Mouse (Mus musculus) v-Abl transformed pro-B cells (cell line): ENCODE results near the gene Klhl11.

ENCODE experiments used
- in situ Hi-C, 2 experiments: fragments of 400-800 bp; cut with MboI; formaldehyde crosslinking; loops; one replicate each; pipeline ENCODE4 v1.15.1; 2025; ENCODE audit not compliant: unreplicated experiment in 2 of 2

The Klhl11 gene

DNA sequence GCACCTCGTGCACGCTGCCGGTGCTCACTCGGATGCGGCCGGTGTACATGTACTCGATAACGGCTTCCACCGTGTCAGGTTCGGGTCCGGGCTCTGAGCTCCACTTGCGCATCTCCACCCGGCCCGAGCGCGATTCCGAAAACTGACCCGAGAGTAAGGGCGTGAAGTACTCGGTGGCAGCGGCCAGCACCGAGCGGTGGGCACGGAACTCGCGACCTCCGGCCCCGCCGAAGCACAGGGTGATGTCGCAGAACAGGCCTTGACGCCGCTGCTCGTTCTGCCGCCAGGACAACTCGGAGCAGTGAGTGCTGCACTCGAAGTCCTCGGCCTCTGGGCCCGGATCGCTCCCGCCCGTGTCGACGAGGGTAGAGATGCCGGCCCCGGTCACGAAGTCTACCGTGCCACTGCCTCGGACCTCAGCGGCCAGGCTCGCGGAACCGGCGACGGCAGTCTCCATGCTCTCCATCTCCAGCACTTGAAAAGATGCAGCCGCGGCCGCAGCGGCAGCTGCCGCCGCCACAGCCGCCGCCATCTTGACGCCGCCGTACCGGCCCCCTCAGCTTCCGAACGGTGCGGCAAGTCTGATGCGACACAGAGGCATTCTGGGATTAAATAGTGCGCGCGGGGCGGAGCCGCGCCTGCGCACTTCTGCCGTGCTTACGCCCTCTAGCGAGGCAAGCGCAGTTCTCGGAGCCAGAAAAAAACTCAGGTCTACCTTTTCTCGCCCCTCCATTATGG, at the start of gene Klhl11:
TSS of gene Klhl11 (minus strand) at position 545 of the 738 bp plus-strand sequence.
- in situ Hi-C loops: no loop called here

DNA sequence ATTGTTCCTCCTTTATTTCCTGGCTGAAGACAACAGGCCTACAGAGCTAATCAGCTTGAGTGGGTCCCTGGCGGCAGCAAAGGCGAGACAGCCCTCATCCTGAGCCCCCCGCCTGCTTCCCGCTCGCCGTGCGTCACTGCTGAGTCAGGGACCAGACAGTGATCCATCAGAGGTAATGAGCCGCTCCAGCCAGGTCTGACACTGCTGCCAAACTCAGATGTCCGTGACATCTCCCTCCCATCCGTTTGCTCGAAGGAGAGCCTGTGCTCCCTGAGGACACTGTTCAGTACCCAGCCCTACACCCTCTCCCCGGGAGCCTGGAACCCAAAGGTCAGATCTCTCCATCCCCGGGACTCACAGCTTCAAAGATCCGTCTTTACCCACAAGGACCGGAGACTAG, 48.3 kb upstream of the Klhl11 start:
- in situ Hi-C loops: no loop called here

DNA sequence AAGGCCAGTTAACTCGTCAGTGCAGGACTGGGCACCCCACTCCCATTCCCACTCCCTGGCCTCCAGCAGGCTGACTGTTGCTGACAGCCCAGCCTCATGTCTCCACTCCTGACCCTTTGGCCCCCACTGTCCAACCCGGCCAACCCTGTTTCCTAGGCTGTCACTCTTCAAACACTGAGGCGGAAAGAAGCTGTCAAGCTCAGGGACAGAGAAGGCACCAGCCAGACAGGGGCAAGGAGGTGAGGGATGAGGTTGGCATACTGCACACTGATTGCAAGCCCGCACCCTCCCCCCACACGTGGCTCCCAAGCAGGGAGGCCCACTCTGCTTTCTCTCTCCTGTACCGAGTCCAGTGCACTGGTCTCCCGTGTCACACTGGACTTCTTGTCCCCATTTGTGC, 46.6 kb upstream of the Klhl11 start:
- in situ Hi-C loops: no loop called here

DNA sequence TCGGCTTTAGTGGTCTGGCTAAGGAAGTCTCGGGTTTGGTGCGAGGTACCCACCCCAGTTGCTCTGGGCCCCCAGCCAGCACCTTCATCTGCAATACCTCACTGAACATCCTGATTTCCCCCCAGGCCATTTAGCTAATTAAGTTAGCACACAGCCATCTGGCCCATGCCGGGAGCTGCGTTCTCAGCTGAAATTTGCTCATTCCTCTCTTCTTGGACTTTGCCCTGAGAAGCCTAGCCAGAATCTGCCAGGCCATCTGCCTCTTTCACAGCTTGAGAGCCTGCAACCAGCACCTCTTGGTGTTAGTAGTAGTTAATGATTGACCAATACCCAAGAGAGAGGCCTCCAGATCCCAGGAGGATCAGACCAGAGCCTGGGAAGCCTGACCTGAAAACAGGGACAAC, 45.6 kb upstream of the Klhl11 start:
- in situ Hi-C loops: no loop called here

DNA sequence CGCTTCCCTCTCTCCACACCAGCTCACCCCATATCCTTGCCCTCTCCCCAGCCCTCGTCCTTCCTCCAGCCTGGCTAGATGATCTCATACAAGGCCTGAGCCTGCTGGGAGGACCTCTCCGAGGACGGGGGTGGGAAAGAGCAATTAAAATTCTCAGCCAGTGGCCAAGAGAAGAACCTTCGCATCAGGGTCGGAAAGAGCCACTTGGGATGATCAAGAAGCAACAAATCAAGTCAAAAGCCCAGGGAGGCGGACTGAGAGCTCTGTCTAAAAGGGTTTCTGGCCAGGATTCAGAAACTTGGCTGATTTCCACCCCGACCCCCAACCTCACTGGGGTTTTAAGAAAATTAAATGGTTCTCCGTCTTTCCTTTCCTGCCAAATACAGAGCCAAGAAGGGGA, 43.8 kb upstream of the Klhl11 start:
- in situ Hi-C loops: no loop called here

DNA sequence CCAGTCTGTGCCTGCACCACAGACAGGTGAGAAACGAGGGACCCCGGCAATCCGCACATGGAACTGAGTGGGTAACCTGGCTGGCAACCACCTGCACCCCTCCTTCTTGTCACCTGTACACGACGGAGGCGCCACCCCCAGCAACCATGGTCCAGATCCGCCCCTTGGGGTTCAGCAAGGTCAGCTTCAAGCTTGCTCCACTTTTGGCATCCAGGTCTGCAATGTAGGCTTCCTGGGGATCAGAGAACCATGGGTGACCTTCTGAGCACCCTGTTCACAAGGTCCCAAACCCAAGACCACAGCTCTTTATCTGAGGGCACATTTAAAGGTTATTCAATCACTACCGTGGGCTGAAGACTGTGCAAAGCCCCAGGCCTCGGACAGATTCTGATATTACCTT, 43.2 kb upstream of the Klhl11 start:
- in situ Hi-C loops: no loop called here

DNA sequence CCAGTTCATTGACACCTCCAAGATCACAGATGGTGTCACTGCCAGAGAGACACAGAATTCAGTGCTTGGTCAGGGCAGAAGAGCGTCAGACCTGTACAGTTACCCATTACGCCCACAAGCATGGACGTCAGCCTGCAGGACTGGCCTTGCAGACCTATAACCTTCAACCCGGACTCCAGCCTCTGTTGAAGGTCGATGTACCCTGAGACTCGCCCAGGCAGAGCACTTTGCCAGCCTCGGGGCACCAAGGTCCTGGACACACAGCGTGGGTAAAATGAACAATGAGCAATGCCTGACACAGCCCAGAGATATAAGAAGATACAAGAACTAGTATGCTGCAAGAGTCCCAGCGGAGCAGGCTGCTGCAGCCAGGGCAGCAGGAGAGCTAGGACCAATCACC, 42.5 kb upstream of the Klhl11 start:
- in situ Hi-C loops: no loop called here

DNA sequence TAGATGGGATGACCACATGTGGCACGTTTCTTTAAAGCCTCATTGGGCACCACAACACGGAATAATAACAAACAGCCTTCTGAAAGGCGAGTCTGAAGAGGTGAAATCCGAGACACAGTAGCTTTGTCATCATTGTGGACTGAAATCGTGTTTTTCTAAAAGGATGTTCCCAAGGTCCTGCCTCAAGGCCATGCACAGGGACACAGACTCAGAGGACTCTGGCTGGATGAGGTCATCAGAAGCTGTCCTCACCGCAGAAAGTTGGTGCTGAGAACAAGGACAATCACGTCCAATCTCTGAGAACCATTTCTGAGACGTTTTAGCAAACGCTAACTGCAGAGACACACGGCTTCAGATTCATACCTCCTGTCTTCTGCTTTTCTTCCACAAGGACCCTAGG, 41.2 kb upstream of the Klhl11 start:
- in situ Hi-C loops: no loop called here

DNA sequence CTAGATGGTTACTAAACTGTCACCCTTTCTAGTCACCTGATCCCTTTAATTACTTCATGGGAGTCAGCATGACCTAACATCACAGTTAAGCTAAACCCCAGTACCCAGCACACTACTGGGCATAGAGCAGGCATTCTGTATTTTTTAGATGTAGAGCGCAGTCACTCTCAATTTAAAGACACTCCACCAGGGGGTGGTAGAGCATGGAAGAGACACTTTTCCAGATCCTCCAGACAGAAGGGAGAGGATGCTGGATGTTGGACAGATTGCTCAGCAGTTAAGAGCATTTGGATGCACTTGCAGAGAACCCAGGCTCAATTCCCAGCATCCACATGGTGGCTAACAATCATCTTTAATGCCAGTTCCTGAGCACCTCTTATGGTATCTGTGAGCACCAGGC, 39.8 kb upstream of the Klhl11 start:
- in situ Hi-C loops: no loop called here

DNA sequence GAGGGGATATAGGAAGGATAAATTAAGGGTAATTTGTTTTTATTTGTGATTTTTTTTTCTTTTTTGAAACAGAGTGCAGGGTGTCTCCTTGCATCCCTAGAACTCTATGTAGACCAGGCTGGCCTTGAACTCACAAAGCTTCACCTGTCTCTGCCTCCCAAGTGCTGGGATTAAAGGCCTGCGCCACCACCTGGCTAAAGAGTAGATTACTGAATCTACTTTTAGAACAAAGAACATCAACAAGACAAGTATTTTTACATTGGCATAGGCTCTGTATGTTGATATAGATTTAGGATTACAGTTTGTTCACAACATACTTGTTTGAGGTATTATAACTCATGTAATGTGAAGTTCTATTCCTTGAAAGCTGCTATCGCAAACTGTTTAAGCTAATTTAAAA, 38.0 kb upstream of the Klhl11 start:
- in situ Hi-C loops: no loop called here

DNA sequence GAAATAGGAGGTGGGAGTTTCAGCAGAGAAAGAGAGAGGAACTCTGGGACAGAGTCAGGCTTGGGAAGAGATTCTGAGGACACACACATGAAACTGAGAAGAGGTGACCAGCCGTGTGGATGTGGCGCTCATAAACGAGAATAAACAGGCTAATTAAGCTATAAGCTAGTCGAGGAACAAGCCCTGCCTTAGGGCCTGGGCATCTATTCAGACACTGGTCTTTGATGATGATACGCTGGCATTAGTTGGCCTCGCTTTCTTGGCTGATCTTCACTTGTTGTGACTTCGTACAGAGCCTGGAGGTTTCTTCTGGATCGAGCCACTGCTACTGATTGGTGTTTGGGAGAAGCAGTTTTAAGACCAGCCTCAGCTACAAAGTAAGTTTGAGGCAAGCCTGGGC, 33.5 kb upstream of the Klhl11 start:
- in situ Hi-C loops: no loop called here

DNA sequence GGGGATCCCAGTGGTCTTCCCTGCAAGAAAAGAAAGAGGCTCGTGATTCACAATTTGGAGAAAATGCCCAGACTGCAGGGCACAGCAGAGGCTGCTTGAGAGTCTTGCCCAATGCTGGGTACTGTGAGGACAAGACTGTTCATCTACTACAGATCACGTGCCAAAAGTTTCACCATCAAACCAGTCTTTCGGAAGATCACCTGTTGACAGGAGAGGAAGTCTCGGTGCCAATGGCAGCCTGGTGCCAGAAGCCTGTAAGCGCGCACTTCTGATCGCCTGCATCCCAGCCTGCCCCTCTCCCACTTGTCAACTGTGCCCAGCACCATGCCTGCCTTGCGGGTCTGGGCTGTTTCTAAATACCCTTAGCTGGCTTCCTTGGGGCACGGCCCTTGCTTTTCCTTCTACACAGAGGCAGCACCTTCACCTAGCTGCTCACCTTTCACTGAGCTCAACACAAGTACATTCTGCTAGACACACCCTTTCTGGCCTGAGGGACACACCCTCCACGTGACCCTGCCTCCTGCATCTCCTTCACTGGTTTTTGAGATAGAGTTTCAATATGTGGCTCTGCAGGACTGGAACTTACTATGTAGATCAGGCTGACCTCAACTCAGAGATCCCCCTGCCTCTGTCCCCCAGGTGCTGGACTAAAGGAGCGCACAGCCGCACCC, 32.6 kb upstream of the Klhl11 start:
- in situ Hi-C loops: loop anchor here in 1 of 2 experiments (5.0 kb wide), 1 partner anchor 42 kb away; the partner anchor contains the start of gene Ttc25

DNA sequence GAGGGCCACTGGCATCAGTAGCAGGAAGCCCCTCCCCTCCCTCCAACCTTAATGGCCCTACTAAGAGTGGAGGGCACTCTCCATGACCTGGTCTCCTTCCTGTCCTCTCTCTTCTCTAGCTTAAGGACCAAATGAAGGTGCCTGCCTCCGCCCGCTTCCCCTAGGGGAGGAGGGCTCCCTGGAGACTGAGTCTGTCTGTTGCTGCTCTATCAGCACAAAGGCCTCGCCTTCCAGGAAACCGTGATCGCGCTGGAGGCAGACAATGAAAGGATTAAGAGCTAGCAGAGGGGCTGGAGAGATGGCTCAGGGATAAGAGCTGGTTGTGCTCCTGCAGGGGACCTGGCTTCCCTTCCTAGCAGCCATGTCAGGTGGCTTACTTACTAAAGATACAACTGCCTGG, 28.8 kb upstream of the Klhl11 start:
- in situ Hi-C loops: loop anchor here in 1 of 2 experiments (5.0 kb wide), 1 partner anchor 46 kb away; the partner anchor contains the start of gene Ttc25

DNA sequence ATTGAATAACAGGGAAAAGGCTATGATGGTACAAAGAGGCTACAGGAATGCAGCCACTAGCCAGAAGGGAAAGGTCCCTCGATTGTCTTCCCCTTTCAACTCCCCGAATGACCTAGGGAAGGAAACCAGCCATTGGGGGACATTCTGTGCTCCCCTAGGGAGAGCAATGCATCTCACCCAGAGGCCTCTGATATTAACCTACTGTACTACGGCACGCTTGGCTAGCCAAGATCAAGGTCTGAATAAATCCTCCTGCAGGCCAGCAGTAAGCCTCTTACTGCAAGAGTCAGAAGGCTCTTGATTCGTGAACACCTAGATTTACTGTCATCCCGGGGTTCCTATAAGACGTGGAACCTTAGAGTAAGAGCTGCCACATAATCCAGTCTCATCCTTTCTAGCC, 28.1 kb upstream of the Klhl11 start:
- in situ Hi-C loops: loop anchor here in 1 of 2 experiments (5.0 kb wide), 1 partner anchor 47 kb away; the partner anchor contains the start of gene Ttc25

DNA sequence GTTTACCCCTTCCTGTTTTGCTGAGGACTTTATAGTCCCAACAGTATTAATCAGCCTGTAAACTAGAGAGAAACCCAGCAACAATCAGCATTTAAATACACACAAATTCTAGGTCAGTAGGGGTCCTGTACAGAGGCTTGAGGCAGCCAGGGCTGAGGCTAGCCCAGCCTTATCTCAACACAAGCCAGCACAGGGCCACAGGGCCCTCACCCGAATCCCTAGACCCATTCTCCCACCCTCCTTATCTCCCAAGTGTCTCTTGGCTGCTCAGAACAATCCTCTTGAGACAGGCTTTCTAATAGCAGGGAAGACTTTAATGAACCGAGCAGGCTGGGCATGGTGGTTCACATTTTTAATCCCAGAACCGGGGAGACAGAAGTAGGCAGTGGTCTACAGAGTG, 27.7 kb upstream of the Klhl11 start:
- in situ Hi-C loops: loop anchor here in 1 of 2 experiments (5.0 kb wide), 1 partner anchor 47 kb away; the partner anchor contains the start of gene Ttc25

DNA sequence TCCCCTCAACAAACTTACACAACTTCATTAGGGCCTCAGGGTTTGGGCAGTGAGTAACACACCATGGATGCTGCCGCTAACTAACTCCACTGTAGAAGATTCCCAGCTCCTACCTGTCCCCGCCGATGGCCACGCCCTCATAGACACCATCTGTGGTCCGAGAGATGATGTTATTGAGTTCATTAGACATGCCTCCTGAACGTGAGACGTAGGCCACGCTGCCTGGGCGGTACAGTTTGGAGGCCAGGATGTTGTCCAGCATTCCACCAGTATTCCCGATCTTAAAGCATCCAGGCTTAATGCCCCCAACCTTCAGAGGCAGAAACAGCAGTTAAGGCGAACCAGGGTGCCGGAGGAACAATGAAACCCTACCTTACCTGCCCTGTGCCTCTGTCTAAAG, 21.2 kb upstream of the Klhl11 start:
- in situ Hi-C loops: loop anchor here in 1 of 2 experiments (10.0 kb wide), 1 partner anchor 461 kb away; no protein-coding TSS in a partner anchor

DNA sequence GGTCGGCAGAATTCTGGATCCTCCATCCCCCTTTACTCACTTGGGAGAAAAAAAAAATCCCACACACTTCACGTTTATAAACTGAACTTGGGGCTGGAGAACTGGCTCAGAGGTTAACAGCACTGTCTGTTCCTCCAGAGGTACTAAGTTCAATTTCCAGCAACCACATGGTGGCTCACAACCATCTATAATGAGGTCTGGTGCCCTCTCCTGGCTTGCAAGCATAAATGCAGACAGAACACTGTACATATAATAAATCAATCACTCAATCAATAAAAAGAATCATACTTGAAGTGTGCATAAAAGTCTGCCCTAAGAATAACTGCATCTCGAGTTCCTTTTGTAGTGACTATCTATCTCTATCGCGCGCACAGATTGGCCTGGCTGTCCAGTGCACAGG, 18.4 kb upstream of the Klhl11 start:
- in situ Hi-C loops: loop anchor here in 1 of 2 experiments (10.0 kb wide), 1 partner anchor 464 kb away; no protein-coding TSS in a partner anchor

DNA sequence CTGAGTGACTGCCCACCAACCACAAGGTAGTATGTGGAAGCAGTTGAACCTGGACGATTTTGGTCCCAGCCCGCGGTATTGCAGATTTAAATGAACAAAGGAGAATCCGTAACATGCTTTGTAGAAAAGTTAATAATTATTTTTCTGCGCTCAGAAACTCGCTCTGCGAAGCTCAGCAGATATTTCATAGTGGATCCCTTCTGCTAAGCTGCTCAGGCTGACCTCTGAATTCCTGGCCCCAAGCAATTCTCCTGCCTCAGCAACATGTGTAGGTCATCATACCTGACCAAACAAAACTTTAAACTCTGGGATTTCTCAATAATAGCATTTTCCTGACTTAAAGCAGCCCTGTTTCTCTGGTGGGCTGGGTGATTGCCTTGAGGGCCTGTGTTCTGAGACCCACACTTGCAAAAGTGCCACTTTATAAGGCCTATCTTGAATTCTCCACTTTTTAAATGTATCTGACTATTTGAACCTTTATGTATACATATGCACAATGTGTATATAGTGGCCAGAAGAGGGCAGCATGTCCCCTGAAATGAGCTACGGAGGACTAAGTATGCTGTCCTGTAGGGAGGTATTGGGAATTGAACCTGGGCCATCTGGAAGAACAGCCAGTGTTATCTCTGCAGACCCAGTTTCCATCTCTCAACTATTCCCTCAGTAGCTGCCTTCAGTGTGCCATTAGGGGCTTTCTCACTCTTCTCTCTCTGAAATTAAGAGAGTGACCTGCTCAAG, 13.4 kb upstream of the Klhl11 start:
- in situ Hi-C loops: loop anchor here in 1 of 2 experiments (10.0 kb wide), 1 partner anchor 79 kb away; no protein-coding TSS in a partner anchor

DNA sequence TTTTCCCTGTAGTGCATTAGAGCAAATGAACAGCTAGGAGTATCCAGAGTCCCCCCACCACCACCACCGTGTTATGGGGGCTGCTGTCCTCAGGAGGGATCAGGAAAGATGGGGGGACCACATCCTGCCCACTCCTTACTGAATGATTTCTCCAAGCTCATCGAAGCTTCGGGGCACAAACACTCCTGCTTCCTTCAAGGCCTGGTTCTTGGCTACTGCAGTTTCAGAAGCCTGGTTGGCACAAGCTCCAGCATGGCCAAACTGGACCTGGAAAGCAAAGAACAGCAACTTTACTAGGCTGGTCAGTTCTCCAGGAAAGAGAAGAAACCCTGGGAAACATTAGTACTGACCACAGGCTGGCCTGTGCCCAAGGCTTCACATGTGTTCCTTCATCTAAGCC, 11.9 kb upstream of the Klhl11 start:
- in situ Hi-C loops: loop anchor here (5.0 to 10.0 kb wide), 3 partner anchors 80 to 213 kb away; no protein-coding TSS in a partner anchor

DNA sequence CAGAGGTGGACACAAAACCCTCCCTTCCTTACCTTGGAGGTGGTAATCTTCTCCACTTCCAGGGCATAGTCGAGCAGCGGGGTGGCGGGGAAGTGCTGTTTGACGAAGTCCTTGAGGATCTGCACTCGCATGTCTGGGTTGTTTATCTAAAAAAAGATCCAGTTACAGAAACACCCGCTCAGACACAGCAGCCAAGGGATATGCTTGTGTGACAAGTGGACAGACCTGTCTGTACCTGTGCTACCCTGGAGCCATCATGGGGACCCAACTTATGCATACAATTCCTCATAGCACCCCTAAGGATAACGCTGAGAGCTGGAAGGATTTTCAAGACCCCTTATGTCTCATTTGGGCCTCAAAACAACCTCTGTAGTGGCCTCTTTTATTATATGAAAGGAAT, 6.6 kb upstream of the Klhl11 start:
- in situ Hi-C loops: no loop called here

DNA sequence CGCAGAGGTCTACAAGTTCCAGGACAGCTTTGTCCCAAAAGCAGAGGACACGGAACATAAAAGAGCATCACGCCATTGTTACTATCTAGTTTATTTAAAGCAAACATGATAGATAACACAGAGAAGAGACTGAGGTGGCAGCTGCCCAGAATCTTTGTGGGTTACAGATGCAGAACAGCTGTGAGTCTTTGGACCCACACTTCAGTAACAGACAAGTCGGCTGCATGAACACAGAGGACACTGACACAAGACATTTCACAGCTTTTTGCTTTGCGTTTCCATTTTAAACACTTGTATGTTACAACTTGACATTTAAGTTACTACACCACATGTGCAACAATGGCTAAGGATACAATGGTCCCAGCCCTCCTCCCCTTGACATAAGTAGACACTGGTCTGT, 3.7 kb upstream of the Klhl11 start:
- in situ Hi-C loops: no loop called here
